Mouse (Mus musculus) frontal cortex, postnatal 36 days (tissue): ENCODE results near the gene Borcs5.
"Not testable (repeated sequence)": the region's sequence is repeated elsewhere in the genome, so short reads cannot be mapped to it uniquely, and the experiment has no call there.

Experiments used
- DNase-seq, 2 experiments: peaks; one replicate each; pipeline ENCODE4 v3.0.0; 2022; ENCODE audit warnings: low spot score in 2 of 2

The Borcs5 gene

DNA sequence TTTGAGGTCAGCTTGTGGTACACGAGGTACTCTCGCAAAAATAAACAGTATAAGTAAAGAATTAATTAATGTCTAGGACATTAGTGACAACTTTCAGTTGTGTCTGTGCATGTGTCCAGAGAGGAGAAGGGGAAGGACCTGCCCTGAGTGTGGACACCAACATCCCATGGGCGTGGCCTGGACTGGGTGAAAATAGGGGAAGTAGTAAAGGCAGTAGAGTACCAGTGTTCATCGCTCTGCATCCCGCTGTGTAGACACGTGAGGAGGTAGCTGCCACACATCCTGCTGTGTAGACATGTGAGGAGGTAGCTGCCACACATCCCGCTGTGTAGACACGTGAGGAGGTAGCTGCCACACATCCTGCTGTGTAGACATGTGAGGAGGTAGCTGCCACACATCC lies 34.4 kb downstream of the Borcs5 start:
- not testable (repeated sequence) for DNase-seq

DNA sequence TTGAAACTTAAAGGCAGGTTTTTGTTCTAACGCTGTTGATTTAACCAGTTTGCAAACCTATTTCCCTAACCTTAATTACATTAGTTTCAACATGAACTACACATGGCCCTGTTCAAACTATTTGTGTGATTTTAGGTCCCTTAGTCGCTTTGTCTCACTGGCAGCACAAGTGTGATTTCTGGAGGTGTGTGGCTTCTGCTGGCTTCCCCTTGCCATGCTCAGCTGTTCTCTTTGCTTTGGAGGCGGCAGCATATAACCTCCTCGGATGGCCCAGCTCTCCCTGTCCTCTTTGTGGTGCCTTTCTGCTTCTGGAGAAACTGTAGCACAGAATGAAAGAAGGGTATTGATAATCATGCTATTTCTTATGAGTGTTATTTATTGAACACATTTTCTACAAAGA lies 38.2 kb downstream of the Borcs5 start:
- peak in 1 of 2 experiments; percentile 21 for DNase-seq

DNA sequence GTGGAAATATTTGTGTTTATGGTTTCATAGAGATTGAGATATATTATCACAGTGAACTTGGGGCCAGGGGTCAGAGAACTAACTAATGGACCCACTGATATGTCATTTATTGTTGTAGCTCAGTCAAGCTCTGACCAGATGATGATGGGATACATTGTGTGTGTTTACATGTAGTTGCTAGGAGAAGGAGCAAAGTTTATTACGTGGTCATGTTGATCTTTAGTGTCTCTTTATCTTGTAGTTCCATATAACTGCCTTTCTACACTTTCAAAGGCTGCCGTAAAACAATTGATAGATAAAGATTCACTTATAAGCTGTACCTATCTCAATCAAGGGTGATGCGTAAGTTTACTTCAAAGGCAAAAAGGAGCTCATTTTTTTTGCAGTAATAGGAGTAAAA lies 38.7 kb downstream of the Borcs5 start:
- no peak for DNase-seq

DNA sequence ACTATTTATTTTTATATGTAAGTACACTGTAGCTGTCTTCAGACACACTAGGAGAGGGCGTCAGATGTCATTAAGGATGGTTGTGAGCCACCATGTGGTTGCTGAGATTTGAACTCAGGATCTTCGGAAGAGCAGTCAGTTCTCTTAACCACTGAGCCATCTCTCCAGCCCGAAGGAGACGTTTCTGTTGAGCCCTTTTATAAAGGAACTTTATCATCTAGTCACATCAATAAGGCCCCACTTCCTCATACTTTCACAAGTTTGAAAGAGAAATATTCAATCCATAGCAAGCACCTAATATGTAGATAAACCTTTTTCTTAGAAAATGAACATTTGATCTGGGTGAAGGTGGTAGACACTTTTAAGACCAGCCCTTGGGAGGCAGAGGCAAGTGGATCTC lies 40.0 kb downstream of the Borcs5 start:
- not testable (repeated sequence) for DNase-seq

DNA sequence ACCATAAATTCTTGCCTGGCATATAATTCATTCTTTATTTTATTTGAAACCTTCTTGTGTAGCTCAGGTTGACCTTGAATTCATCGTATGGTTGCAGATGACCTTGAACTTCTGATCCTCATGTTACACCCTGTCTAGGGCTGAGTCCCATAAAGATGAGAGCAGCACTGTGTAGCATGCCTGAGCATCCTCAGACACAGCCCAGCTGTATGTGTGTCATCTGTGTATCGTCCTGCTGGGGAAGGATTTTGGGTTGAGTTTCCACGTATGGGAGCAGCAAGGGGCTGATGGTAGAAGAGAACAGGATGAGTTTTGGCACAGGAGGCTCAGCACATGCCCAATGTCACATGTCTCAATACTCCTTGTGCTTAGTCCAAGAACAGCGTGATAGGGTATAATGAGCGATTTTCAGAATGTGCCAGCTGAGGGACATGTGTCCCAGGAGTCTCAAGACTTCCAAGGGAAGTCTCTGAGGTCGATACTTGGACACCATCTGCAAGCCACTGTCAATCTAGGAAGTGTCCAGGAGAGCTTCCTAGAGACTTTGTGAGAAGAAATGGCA lies 45.1 kb downstream of the Borcs5 start:
- no peak for DNase-seq

DNA sequence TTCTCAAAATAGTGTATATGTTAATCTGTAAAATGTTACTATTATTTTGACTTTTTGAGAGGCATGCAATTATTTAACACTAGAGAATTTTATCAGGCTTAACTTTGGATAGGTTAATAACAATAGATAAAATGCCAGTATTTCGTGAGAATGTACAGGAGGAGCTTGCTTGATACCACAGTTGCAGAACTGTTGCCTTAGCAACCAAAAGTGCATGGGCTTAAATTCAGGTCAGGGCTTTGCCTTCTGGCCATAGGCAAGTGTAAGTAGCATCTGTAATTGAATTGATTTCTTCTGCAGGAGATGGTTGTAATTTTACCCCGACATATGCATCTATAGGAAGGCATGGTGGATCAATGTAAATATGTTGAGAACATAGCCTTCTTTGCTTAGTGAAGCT lies 45.7 kb downstream of the Borcs5 start:
- DNase-seq = no peak

DNA sequence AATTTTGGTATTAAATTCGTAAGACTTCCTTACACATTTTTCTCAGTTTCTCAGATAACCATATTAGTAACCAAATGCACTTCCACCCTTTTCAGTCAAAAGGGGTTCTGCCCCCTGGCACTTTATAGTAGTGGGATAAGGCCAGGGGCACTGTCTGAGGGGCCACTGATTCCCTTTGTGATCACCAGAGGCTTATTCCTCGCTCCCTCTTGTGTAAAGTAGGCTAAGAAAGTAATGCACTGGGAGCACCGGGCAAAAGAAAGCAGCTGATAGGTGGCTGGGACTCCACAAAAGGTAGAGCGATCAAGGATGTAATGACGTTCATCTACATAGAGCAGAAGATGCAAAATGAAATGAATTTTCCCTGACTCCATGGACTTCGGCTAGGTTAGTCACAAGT lies 46.2 kb downstream of the Borcs5 start:
- no peak for DNase-seq

DNA sequence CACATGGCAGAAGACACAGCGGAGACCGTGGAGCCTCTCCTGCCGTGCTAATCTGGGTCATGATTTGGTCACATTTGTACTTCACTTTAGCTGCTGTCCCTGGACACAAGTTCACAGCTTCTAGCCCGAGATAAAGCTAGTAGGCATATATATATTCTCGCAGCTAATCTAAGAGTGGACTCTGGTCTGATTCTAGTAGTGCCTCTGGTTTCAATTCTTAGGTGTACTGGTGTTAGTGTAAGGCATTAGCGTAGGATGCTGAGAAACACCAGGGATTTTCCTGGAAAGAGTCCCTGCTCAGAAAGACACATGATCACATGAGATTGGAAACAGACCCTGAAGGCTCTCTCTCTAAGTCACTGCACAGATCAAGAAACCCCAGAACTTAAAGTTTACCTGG lies 55.2 kb downstream of the Borcs5 start:
- DNase-seq = no peak

DNA sequence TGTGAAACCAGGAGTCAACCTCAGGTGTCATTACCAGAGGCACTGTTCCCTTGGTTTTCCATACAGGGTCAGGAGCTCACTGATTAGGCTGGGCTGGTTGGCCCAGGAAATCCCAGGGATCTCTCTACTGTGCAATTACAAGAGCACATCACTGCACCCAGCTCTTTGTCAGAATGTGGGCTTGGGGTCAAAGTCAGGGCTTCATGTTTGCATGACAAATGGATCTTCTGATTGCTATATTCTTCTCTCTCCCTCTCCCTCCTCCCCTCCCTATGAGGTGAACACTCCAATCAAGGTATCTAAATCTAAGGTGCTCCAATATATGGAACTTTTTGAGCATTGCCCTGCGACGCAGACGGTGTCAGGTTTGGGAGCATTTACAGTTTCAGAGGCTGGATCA lies 55.7 kb downstream of the Borcs5 start:
- DNase-seq = no peak

DNA sequence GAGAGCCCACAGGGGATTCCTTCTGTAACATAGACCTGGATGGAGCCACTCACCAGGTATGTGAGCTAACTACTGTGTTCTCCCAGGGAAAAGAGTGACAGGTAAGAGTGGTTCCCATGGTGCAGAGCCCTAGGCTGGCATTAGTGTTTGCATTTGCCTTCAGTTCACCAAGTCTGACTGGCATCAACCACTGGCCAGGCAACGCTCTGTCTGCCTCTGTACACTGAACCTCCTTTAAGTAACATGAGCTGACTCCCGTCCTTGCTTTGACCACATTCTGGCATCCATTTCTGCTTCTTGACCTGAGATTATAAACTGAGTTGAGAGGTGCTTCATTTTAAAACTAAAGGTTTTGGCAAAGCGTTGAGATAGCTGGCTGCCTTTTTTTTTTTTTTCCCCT lies 56.3 kb downstream of the Borcs5 start:
- no peak for DNase-seq

DNA sequence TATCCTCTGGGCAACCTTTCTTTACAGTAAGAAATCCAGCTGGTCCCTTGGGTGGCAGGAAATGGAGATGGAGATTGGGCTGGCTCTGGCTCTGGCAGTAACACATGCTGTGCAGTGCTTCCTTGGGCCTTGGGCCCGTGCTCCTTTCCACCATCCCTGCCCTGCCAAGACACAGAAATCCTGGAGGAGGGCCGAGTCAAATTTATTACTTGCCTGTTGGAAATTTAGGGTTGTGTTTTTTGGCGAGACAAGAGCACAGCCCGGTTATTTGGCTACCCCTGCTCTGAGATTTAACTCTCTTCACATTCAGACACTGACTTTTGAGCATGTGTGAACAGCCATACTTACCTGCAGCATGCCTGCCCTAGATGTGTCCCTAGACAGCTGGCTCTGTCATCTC lies 56.8 kb downstream of the Borcs5 start:
- DNase-seq = no peak

DNA sequence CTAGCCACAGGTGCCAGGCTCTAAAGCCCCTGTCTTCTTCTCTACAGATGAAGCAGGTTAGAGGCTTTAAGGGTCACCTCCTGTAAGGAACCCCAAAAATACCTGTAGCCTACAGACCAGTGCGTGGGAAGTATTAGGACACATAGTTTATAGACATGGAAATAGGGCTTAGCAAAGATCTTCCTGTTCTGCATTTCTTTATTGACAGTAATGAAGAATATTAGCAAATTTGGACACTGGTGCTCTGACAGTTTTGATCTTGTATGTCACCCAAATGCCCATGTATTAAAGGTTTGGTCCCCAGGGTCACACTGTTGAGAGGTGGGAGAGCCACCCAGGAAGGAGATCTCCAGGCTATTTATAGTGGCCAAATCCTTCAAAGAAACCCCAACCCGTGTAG lies 57.2 kb downstream of the Borcs5 start:
- DNase-seq = no peak

DNA sequence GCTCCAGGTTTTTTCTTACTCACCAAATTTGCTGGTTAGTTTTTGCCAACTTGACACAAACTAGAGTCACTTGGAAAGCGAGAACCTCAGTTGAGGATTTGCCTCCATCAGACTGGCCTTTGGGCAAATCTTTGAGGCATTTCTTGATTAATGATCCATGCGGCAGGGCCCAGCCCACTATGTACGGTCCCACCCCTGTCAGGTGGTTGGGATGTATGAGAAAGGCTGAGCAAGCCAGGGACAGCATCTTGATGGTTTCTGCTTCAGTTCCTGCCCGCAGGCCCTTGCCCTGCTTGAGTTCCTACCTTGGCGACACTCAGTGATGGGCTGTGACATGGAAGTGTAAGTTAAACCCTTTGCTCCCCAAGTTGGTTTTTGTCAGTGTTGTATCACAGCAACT lies 58.9 kb downstream of the Borcs5 start:
- DNase-seq = no peak

DNA sequence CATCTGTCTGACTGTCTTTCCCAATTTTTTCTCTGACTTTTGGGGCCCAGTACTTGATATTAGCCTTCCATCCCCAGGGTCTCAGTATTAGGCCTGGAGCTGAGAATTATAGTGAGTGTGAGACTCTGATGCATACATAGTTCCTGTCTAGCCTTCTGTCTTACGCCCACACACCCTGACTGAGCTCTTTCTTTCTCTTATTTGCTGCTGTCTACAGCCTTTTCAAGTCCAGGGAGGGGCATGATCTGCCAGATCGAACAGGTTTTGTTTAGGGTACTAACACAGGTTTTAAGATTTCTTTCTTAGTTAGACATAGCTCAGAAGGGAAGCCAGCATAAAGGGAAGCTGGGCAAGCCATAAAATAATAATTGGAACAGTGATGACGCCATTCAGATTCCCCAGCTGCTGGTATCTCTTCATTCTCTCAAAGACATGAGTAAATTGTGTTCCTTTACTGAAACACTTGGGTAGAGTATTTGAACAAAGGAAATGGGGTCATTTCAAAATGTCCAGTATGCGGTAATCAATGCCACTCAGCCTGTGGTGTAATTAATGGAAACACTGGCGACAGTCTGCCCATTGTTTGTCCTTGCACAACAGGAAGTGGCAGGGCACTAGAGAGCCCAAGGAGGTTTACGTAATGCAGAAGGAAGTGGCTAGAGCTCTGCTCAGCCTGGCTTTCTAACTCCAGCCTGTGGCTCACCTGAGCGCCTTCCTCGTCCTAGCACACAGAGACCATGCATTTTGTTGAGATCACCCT lies 61.3 kb downstream of the Borcs5 start:
- no peak for DNase-seq

DNA sequence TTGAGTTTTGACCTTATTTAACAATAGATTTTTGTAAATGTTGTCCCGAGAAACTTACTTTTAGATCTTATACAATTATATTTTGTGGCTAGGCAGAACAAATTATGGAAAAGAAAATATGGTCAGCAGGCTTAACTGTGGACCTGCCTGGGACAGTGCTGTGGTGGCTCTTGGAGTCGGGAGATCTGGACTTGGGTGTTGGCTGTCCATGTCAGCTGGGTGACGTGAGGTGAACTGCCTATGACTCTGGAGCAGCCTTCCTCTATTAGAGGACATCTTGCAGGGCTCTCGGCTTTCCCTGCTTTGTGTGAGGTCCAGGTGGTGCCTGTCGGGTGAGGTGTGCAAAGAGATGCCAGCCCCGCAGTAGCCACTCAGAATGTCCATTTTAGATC lies 61.9 kb downstream of the Borcs5 start:
- no peak for DNase-seq

DNA sequence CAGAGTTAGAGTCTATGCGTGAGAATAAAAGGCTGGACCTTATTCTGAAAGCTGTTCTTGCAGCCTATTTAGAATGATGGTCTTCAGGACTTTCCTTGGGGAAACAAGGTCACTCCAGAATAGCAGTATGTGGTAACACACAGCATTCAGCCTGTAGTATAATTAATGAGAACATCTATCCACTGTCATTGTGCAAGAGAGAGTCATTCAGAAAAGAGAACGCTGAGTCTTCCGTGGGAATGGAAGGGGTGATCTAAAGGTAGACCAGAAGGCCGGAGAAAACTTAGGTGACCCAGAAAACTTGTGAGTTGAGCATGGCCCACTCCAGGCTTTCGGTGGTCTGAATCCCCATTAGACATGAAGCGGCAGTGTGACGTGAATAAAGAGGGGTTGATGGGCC lies 62.9 kb downstream of the Borcs5 start:
- DNase-seq = no peak

DNA sequence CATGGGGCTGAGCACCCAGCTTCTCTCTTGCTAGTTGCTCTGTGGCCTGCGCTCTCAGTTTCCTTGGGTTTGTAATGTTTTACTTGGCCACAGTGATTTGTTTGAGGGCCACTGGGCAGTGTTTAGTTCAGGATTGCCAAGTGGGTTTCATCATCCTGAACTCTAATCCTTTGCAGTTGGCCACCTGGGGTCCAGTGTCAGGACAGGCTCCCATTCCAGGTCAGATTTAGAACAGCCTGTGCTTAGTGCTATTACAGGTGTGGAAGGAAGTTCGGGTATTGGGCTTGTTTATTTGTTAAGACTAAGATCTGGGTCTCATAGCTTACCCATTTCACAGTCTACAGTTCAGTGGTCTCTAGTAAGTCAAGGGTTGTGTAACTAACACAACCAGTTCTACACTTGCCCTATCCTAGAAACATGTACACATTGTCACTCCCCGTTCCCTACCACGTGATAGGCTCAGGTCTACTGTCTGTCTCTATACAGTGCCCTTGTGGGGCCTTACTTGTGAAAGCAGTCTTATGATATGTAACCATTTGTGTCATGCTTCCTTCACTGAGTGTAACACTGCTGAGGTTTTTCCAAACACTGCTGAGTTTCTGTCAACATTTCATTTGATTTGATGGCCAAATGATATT lies 63.9 kb downstream of the Borcs5 start:
- no peak for DNase-seq

DNA sequence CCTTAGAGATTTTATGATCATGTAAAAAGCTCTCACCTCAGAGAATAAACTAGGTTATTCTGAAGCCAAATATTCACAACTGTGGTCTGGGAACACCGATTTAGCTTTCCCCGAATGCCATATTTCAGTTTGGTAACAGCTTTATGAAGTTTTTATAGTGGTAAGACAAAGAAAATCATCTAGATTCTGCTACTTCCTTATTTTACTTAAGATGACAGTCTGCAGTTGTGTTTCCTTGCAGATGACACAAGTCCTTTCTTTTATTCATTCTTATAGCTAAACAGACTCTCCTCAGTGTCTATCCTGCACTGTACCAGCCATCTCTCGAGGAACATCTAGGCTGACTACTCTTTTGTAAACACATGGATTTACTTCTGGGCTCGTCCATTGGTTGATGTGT lies 67.2 kb downstream of the Borcs5 start:
- DNase-seq = no peak

DNA sequence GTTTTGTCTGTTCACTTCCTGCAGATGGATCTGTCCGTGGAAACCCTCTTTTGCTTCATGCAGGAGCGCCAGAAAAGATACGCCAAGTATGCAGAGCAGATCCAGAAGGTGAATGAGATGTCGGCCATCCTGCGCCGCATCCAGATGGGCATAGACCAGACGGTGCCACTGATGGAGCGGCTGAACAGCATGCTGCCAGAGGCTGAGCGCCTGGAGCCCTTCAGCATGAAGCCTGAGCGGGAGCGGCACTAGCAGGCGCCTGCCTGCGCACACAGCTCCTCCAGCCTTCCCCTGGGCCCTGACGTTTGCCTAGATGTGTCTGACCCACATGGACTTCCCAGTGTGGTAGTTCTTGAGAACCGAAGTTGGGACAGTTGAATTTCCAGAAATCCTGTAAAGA lies 70.7 kb downstream of the Borcs5 start:
- DNase-seq = no peak

DNA sequence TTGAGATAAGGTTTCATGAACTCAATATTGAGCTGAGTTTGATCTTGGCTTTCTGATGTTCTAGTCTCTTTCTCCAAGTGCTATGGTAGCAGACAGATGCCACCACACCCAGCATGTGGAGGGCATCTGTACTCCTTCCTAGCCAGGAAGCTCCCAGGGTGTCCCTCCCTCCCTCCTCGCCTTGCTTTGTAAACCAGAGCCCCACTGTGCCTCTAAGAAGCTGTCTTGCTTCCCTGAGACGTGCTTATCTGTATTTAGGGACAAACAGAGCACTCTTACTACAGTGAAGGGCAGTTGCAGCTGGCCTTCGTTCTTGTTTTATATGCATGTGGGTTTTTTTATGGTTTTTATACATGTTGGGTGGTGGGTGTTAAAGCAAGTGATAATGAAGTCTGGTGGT lies 74.0 kb downstream of the Borcs5 start:
- DNase-seq = no peak

DNA sequence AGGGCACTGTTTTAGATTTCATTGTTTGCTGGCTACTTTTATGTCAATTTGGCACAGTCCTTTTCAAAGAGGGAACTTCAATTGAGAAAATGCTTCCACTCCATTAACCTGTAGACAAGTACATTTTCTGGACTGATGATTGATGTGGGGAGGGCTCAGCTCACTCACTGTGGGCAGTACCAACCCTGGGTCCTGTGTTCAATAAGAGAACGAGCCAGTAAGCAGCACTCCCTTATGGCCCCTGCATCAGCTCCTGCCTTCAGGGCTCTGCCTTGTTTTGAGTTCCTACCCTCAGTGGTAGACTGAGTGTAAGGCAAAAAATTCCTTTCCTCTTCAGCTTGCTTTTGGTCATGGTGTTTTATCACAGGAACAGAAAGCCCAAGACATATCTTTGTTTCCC lies 74.6 kb downstream of the Borcs5 start:
- no peak for DNase-seq

DNA sequence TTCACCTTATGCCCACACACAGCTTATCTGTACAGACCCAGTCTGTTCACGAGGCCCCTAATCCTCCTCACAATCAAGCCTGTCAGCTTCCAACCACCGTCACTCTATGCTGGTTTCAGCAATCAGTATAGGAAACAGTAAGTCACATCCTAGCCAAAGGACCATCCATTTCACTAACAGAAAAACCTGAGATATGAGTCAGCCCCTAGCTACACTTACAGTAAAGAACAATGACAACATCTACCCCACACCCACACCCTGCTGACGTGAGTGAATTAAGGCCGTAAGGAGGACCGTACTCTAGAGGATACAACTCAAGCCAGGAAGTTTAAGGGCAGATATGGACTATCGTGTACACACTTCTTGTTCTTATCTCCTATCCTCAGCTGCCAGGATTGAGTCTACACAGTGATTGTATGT lies 76.9 kb downstream of the Borcs5 start:
- no peak for DNase-seq

DNA sequence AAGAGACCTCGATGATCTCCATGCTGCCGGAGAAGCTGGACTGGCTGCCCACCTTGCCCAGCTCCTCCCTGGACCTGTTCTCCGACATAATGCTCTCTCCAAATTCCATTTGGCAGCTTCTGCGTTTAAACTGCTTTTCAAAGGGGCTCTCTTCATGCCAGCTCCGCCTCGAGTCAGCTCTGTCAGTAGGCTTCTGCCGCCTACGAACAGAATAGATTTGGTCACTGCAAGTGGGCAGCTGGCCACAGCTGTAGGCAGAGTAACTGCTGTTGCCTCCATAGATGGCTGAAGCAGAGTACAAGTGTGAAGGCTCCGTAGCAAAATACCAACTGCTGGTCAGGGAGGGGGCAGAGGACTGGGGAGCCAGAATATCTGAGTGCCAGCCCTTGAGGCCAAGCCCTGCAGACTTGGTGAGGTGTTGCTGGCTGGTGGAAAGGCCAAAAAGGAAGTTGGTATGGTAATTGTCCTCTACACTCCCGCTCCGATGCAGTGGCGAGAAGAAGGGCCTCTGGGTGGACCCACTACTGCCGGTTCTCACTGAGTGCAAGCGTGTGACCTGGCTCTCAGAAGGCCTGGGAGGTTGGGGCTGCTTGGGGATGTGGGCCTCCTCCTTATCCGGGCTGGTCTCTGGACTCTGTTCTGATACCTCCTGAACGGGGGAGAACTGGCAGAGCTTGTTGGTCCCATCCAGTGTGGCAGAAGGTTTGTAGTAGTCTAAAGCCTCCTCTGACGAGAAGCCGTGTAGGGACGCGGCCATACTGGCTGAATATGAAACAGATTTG lies 78.8 kb downstream of the Borcs5 start:
- DNase-seq = peak; percentile 35 to 60
